Mouse (Mus musculus) hindbrain, embryonic 11.5 days (tissue): ENCODE results near the gene Caml. TPM values are rescaled to one million over a fixed set of nuclear protein-coding genes. Genes with fewer than 3 reads are reported as not detected.

ENCODE experiments used
- polyA plus RNA-seq: library from polyadenylated mRNA; unstranded; fragments of >200 nt; fragmentation: Nextera tagmentation; extraction: Ambion mirVana; gene quantifications from 2 replicates; pipeline ENCODE4 v1.2.1, GENCODE M21; 2014

Gene Caml
- polyA plus RNA-seq, 1 experiment from 2014 or later, result 73.4 TPM

Other genes with a start within 250 kb of the Caml start
- gene Slc34a1, start 224.8 kb upstream of the Caml start, polyA plus RNA-seq, result not detected in 2 replicates
- not detected in 2 replicates for gene Pfn3, start 207.8 kb upstream of the Caml start, polyA plus RNA-seq
- gene F12, start 196.2 kb upstream of the Caml start, polyA plus RNA-seq, result 0.28 TPM in 1 of 2 replicates, not detected in the other
- gene Grk6, start 177.9 kb upstream of the Caml start, polyA plus RNA-seq, result 37.6 and 52.3 TPM in 2 replicates
- 2.4 and 2.5 TPM in 2 replicates for gene Prr7, start 158.7 kb upstream of the Caml start, polyA plus RNA-seq
- gene Dbn1, start 134.9 kb upstream of the Caml start, polyA plus RNA-seq, result 277 and 314 TPM in 2 replicates
- 135 and 152 TPM in 2 replicates for gene Pdlim7, start 109.3 kb upstream of the Caml start, polyA plus RNA-seq
- 2.2 and 2.8 TPM in 2 replicates for gene Dok3, start 93.7 kb upstream of the Caml start, polyA plus RNA-seq
- gene Ddx41, start 86.3 kb upstream of the Caml start, polyA plus RNA-seq, result 67.6 and 75.0 TPM in 2 replicates
- 44.5 and 45.9 TPM in 2 replicates for gene Fam193b, start 51.9 kb upstream of the Caml start, polyA plus RNA-seq
- gene Tmed9, start 49.3 kb upstream of the Caml start, polyA plus RNA-seq, result 50.1 and 63.8 TPM in 2 replicates
- gene B4galt7, start 23.1 kb upstream of the Caml start, polyA plus RNA-seq, result 23.2 and 27.7 TPM in 2 replicates
- gene Ddx46, start 12.0 kb downstream of the Caml start, polyA plus RNA-seq, result 47.2 and 50.8 TPM in 2 replicates
- gene B230219D22Rik, start 70.1 kb downstream of the Caml start, polyA plus RNA-seq, result 69.5 and 74.3 TPM in 2 replicates
- 103 and 108 TPM in 2 replicates for gene Txndc15, start 91.6 kb downstream of the Caml start, polyA plus RNA-seq
- gene Pcbd2, start 104.4 kb downstream of the Caml start, polyA plus RNA-seq, result 27.9 and 29.9 TPM in 2 replicates
- 0.15 TPM in 1 of 2 replicates, not detected in the other for gene Catsper3, start 161.6 kb downstream of the Caml start, polyA plus RNA-seq
- 0.25 and 0.43 TPM in 2 replicates for gene Pitx1, start 213.2 kb downstream of the Caml start, polyA plus RNA-seq